Mouse (Mus musculus) hindbrain, embryonic 11.5 days (tissue): ENCODE results near the gene Cluh. TPM values are rescaled to one million over a fixed set of nuclear protein-coding genes. Genes with fewer than 3 reads are reported as not detected.
A peak's percentile ranks its signal among the peaks of the same experiment; 100 is the strongest.

ENCODE experiments used
- ATAC-seq: fragments of 200-750 bp; cut with Nextera tagmentation; 2 replicates; pipeline ENCODE4 v1.8.0; 2017; ENCODE audit warnings: mild to moderate bottlenecking, moderate TSS enrichment, moderate library complexity; ENCODE audit not compliant: low FRiP score
- DNase-seq: peaks from one replicate; pipeline ENCODE4 v3.0.0-alpha.2; 2015; ENCODE audit warnings: low spot score
- H3K27ac ChIP-seq: fragments of 300-500 bp; sonication (generic); 2 replicates; pipeline ENCODE4 v1.5.1; 2014; ENCODE audit warnings: mild to moderate bottlenecking, low read depth, low read length
- H3K27me3 ChIP-seq: fragments of 300-500 bp; sonication (generic); 2 replicates; pipeline ENCODE4 v1.6.1; 2014; ENCODE audit warnings: mild to moderate bottlenecking, low read length, moderate library complexity, mixed read lengths; ENCODE audit not compliant: control insufficient read depth, insufficient read depth
- H3K36me3 ChIP-seq: fragments of 300-500 bp; sonication (generic); 2 replicates; pipeline ENCODE4 v1.6.1; 2014; ENCODE audit warnings: mild to moderate bottlenecking, low read length, moderate library complexity, mixed read lengths; ENCODE audit not compliant: control insufficient read depth, insufficient read depth
- H3K4me1 ChIP-seq: fragments of 300-500 bp; sonication (generic); replicated peaks from 2 replicates; pipeline ENCODE4 v1.6.1; 2014; ENCODE audit warnings: low read length, mixed read lengths; ENCODE audit not compliant: control insufficient read depth, insufficient read depth
- H3K4me2 ChIP-seq: fragments of 300-500 bp; sonication (generic); replicated peaks from 2 replicates; pipeline ENCODE4 v1.6.1; 2014; ENCODE audit warnings: mild to moderate bottlenecking, low read depth, low read length
- H3K4me3 ChIP-seq: fragments of 300-500 bp; sonication (generic); 2 replicates; pipeline ENCODE4 v1.5.1; 2014; ENCODE audit warnings: low read depth, low read length
- H3K9ac ChIP-seq: fragments of 300-500 bp; sonication (generic); 2 replicates; pipeline ENCODE4 v1.6.1; 2014; ENCODE audit warnings: low read depth, low read length
- H3K9me3 ChIP-seq: fragments of 300-500 bp; sonication (generic); 2 replicates; pipeline ENCODE4 v1.6.1; 2016; ENCODE audit warnings: low read length; ENCODE audit not compliant: control insufficient read depth
- WGBS: fragments of 180-500 bp; shearing (Covaris S2); extraction: QIAGEN DNeasy Blood & Tissue Kit; methylation state at CpG from one replicate; pipeline ENCODE4 v1.1.7; 2014; 5-methylcytosine and 5-hydroxymethylcytosine counted together
- polyA plus RNA-seq: library from polyadenylated mRNA; unstranded; fragments of >200 nt; fragmentation: Nextera tagmentation; extraction: Ambion mirVana; gene quantifications from 2 replicates; pipeline ENCODE4 v1.2.1, GENCODE M21; 2014

The Cluh gene
- polyA plus RNA-seq, 1 experiment from 2014 or later: 8.0 TPM

DNA sequence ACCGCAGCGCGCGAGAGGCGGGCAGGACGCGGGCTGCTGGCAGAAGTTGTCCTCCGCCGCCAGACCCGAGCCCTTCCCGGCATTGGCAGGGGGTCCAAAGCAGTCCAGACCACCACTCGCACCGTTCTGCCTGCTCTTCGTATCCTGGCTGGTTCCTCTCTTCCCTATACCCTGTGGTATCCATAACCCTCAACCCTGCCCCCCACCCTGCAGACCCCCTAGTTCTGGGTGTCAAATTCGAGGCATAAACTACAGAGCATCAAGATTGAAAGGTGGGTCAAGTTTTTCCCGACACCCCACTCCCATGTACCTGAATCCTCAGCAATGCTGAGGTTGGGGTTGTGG lies 29.4 kb upstream of the Cluh start:
- no peak overlapping the region for H3K27ac ChIP-seq

GRCm38 (mm10) chr11:74621974-74622669 lies 27.2 kb upstream of the Cluh start:
- Histone ChIP-seq H3K36me3 (no peaks in the 10 kb centered on the region), H3K4me2 (no peak overlapping the region), H3K9me3 (no peaks in the 10 kb centered on the region), H3K27ac (no peak overlapping the region), H3K4me3 (no peak overlapping the region), H3K9ac (no peak overlapping the region), H3K4me1 (no peaks in the 10 kb centered on the region), H3K27me3 (peaks cover 8% of the 10 kb centered on the region)
- DNase-seq (no peak), ATAC-seq (no peak)
- 81% methylated on average over 8 of the region's 8 CpGs for WGBS

More for the DNA sequence above, 29.4 kb upstream of the Cluh start:
- ATAC-seq (peak; percentile 46; the same call in 1 of the 2 replicates), DNase-seq (no peak)
- no peaks in the 10 kb centered on the region for H3K9me3 ChIP-seq
- H3K4me3 ChIP-seq: peak overlapping the region; percentile 55
- H3K4me2 ChIP-seq: peak overlapping the region; percentile 73
- peaks cover 8% of the 10 kb centered on the region for H3K27me3 ChIP-seq
- WGBS: 2% methylated on average over 16 of the region's 16 CpGs
- no peaks in the 10 kb centered on the region for H3K36me3 ChIP-seq
- H3K4me1 ChIP-seq: no peaks in the 10 kb centered on the region
- peak overlapping the region; percentile 66 for H3K9ac ChIP-seq

DNA sequence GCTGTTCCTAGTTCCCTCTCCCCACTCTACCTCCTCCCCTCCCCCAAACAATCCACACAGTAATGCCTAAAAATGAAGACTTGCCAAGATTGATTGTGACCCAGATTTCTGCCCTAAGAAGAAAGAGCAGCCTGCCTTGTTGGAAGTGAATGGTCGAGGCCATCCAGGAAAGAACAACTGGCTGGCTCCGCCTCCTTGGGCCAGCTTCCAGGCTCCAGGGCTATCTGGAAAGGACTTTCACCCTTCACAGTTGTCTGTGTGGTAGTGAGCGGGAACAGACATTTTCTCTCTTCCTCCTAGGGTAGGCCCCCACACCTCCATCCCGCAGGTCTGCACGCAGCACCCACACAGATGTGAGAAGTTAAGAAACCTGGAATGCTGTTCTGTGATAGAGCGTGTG lies 25.6 kb upstream of the Cluh start:
- 81% methylated on average over 6 of the region's 6 CpGs for WGBS
- Histone ChIP-seq H3K4me2 (no peak overlapping the region), H3K27me3 (peaks cover 8% of the 10 kb centered on the region), H3K36me3 (no peaks in the 10 kb centered on the region), H3K9ac (no peak overlapping the region), H3K27ac (no peak overlapping the region), H3K4me3 (no peak overlapping the region), H3K4me1 (no peaks in the 10 kb centered on the region), H3K9me3 (no peaks in the 10 kb centered on the region)
- no peak for ATAC-seq
- no peak for DNase-seq

DNA sequence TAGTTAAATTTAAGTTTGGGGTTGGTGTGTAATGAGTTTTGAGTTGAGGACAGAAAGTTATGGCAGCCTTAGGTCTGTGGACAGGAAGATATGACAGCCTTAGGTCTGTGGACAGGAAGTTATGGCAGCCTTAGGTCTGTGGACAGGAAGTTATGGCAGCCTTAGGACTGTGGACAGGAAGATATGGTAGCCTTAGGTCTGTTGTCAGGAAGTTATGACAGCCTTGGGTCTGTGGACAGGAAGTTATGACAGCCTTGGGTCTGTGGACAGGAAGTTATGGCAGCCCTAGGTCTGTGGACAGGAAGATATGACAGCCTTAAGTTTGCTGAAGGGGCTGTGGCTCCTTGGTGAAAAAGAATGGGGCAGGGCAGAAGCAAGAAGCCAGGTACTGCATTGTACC lies 24.0 kb upstream of the Cluh start:
- no peak for DNase-seq
- Histone ChIP-seq H3K27me3 (peaks cover 3% of the 10 kb centered on the region; the same call in 1 of the 2 replicates), H3K4me2 (no peak overlapping the region), H3K4me1 (no peaks in the 10 kb centered on the region), H3K4me3 (no peak overlapping the region), H3K9me3 (no peaks in the 10 kb centered on the region), H3K9ac (no peak overlapping the region), H3K27ac (no peak overlapping the region), H3K36me3 (no peaks in the 10 kb centered on the region)
- ATAC-seq: no peak

DNA sequence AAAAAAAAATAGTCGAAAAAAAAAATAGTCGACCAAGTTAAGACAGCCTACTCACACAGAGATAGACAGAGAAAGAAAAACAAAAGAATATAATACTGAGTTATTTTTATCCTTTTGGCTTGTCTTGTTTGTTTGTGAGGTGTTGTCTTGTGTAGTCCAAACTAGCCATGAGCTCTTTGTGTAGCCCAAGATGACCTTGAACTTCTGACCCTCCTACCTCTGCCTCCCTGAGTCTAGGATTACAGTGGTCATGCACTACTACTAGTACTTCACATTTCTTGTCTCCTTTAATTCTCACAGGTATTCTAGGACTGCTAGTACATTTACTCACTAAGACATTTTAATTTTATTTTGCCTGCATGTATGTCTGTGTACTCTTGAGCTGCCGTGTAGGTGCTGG lies 21.8 kb upstream of the Cluh start:
- Histone ChIP-seq H3K4me3 (no peak overlapping the region), H3K9ac (no peak overlapping the region), H3K4me1 (no peaks in the 10 kb centered on the region), H3K27ac (no peak overlapping the region), H3K9me3 (no peaks in the 10 kb centered on the region), H3K4me2 (no peak overlapping the region), H3K36me3 (no peaks in the 10 kb centered on the region), H3K27me3 (no peaks in the 10 kb centered on the region)
- DNase-seq (no peak), ATAC-seq (no peak)
- WGBS: 87% methylated on average over 3 of the region's 3 CpGs

DNA sequence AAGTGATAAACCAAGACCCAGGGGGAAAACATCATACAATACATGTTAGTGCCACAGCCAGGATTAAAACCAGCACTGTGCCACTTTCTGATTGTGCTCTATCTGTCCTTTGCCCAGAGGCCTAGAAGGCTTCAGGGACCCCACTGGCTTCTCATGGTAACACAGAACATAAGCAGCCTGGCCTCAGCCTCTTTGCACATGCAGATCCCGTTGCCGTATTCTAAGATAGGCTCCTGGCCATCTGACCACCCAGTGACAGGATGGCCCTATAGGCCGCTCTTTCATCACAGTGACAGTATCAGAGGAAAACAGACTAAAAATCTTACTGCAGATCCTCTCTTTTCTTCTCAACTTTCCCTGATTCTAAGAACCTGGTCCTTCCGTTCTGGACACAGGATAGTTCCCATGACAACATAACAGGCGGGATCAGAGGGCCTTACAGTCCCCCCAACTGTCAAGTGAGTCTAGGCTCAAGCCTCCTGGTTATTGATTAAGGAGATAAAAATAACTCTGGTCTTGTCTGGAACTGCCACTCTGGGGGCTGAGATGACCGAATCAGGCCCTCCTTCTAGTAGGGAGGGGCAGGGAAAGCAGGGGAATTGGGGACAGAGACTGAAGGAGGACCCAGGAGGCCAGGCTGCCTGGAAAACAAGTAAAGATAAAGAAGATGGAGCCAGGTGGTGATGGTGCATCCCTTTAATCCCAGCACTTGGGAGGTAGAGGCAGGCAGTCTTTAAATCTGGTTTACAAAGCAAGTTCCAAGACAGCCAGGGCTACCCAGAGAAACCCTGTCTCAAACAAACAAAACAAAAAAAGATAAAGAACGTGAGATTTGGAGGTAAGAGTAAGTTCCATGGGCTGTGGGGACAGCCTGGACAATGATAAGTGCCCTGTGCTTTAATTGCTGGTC lies 17.2 kb upstream of the Cluh start:
- H3K4me1 ChIP-seq: no peaks in the 10 kb centered on the region
- H3K4me3 ChIP-seq: no peak overlapping the region
- H3K27me3 ChIP-seq: peaks cover 2% of the 10 kb centered on the region; the same call in 1 of the 2 replicates
- H3K9me3 ChIP-seq: no peaks in the 10 kb centered on the region
- H3K9ac ChIP-seq: no peak overlapping the region
- DNase-seq (no peak), ATAC-seq (no peak)
- H3K4me2 ChIP-seq: no peak overlapping the region
- no peaks in the 10 kb centered on the region for H3K36me3 ChIP-seq
- H3K27ac ChIP-seq: no peak overlapping the region
- 73% methylated on average over 7 of the region's 7 CpGs for WGBS

DNA sequence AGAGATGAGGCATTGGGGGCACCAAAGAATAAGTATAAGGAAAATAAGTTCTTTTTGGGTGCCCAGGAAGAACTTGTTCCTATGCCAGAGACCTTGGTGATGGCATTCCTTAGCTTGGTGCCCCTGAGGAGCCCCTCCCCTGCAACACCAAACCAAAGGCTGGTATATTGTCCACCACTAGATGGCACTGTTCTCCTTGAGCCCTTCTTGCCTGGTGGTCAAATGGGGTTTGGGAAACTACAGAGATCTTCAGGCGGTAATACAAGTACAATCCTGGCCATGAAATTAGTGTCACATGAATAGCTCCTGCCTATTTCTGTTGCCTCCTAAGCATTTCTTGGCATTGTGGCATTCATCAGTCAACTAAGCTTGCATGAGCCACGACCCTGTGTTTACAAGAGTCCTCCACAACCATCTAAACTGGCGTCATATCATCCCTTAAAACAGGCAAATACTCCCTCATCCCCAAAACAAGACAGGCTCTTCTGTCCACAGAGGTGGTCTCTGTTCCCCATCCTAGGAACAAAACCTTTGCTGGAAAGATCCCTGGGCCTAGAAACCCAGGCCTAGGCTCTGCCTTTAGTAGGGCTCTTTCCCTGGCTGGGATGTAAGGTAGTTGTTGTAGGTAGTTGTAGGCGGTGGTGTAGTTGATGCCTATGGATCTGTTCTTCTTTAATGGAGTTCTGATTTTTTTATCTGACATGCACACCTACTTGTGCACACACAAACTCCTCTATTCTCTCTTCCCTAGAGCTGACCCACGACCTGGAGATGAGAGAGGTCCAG lies 14.6 kb upstream of the Cluh start:
- H3K9me3 ChIP-seq: no peaks in the 10 kb centered on the region
- 65% methylated on average over 5 of the region's 5 CpGs for WGBS

GRCm38 (mm10) chr11:74637486-74637885 lies 11.8 kb upstream of the Cluh start:
- no peak for DNase-seq
- peak overlapping the region; percentile 95 for H3K4me2 ChIP-seq
- peaks cover 5% of the 10 kb centered on the region for H3K4me1 ChIP-seq
- peak overlapping the region; percentile 74 for H3K4me3 ChIP-seq
- no peaks in the 10 kb centered on the region for H3K9me3 ChIP-seq
- peak; percentile 31 for ATAC-seq
- H3K9ac ChIP-seq: peak overlapping the region; percentile 83
- H3K36me3 ChIP-seq: no peaks in the 10 kb centered on the region
- 23% methylated on average over 8 of the region's 8 CpGs for WGBS
- H3K27ac ChIP-seq: no peak overlapping the region
- peaks cover 5% of the 10 kb centered on the region; the same call in 1 of the 2 replicates for H3K27me3 ChIP-seq

More for the DNA sequence above, 14.6 kb upstream of the Cluh start:
- H3K36me3 ChIP-seq: no peaks in the 10 kb centered on the region
- H3K9ac ChIP-seq: no peak overlapping the region
- H3K4me1 ChIP-seq: peaks cover 5% of the 10 kb centered on the region
- no peak overlapping the region for H3K4me3 ChIP-seq
- no peak overlapping the region for H3K4me2 ChIP-seq
- no peak for ATAC-seq
- peaks cover 4% of the 10 kb centered on the region; the same call in 1 of the 2 replicates for H3K27me3 ChIP-seq
- no peak overlapping the region for H3K27ac ChIP-seq
- peak; percentile 88 for DNase-seq
